Mouse (Mus musculus) CD4-positive helper T cell, adult 2 months (primary cell): ENCODE results near the gene Clint1.

Experiments
- DNase-seq: peaks from one replicate; pipeline ENCODE4 v3.0.0-alpha.2; 2012; ENCODE audit warnings: low read depth, missing footprints, low spot score

The Clint1 gene

DNA sequence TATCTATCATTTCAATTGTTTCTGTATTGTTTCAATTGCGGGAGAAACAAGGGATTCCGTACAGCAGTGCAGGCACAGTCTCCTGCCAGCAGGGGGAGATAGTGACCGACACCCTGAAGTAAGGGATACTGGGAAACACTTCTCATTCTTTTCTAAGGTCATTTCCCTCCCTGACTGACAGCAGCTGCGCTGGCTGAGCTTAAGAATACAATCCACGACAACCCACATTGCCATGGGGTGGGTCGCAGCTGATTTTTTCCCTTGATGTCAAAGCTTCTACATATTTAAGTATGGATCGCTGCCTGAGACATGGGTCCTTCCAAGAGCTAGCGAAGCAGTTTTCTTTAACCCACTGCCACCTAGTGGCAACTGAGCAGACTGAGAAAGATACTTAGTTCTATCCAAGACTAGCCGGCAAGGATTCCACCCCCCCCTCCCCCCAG lies 74.8 kb downstream of the Clint1 start:
- DNase-seq, result peak; percentile 84

DNA sequence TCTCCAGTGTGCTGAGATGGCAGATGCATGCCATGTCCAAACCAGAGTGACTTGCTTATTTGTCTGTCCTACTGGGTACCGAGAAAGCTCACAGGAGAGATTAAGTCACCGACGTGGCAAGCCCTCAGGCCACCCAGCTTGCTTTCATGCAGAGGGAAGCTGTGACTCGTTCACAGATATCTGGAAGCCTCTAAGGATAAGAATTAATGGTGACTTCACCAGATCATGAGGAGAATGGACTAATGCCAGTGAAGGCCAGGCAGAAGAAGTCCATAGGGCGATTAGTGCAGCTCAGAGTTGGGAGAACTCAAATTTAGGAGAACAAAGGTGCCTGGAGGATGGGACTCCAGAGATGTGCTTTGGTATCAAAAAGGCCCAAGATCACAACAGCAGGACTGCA lies 75.6 kb downstream of the Clint1 start:
- no peak for DNase-seq

DNA sequence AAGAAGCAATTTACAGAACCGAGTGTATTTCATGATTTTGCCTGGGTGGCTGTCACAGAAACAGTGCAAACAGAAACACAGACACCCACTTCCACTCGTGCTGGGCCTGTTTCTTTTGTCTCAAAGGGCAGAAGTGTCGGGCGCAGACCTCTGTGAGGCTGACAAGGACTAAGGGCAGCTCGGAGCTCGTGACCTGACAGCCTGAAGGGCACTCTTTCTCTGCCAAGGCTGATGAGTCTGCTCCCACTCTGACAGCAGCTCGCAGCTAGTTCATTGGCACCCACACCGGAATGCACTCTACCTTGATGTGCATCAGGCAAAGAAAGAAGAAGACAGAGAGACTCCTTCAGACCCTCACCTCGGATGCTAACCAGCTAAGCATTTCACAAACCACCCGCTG lies 77.7 kb downstream of the Clint1 start:
- DNase-seq, result no peak

DNA sequence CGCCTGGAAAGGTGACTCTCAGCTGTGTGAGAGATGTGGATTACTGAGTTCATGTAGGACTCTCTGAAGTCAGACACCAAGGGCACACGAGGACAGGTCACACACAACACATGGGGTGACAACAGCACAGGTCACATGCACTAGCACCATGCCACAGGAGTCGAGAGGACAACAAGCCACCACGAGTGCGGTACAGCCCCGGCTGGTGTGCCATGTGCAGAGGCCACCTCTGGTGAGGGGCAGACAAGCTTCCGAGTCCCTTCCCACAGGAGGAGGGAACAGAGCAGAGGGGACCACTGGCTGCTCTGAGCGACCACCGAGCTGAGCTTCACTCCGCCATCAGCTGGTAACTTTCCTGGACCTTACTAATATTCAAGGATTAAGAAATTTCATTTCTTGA lies 80.9 kb downstream of the Clint1 start:
- DNase-seq, result no peak

DNA sequence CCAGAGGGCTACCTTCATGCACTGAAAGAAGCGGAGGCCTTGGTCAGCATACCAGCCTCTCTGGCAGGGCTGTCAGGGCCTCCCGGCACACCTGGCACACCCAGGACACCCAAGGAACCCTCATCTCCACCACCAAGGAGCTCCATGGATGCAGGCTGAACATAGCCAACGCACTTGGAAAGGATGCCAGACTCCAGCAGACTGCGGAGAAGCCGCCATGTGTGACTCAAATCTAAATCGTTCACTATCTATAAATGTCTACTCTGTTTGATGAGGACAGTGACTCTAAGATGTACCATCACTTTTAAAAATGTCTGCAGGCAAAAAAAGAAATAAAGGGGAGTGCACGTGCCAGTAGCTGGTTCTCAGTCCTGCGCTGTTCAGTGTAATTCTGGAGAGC lies 85.6 kb downstream of the Clint1 start:
- DNase-seq, result no peak

DNA sequence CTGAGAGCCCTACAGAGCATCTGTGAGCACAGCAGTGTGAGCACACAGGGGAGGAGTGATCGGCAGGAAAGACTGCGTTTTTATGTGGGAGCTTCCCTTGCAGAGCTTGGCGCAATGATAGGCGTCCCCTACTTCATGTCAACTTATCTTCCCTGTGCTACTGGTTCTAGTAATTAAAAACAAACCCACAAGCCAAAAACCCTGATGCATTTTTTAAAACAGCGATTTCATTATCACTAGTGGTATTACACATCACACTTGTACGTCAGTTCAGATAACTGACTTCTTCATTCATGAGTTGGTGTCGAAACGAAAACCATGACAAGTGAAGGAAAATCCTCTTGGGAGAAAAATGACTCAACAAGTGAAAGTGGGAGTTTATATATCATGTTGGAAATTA lies 87.1 kb downstream of the Clint1 start:
- DNase-seq, result no peak

DNA sequence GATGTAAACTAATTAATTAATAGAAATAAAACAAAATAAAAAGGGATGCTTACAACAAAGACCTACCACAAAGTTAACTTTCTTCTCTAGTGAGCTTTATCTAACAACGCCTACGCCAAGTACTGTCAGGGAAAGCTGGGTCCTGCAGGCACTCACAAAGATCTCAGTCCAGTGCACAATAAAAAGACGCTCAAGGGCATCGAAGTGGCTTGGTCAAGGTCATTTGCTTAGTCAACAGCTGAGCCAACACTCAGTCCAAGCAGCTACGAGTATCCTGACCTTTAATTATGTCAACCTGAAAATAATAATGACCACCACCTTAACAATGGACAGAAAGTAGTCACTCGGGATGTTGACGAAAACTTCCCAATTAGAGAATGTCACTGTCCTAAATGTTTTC lies 90.4 kb downstream of the Clint1 start:
- DNase-seq, result no peak

DNA sequence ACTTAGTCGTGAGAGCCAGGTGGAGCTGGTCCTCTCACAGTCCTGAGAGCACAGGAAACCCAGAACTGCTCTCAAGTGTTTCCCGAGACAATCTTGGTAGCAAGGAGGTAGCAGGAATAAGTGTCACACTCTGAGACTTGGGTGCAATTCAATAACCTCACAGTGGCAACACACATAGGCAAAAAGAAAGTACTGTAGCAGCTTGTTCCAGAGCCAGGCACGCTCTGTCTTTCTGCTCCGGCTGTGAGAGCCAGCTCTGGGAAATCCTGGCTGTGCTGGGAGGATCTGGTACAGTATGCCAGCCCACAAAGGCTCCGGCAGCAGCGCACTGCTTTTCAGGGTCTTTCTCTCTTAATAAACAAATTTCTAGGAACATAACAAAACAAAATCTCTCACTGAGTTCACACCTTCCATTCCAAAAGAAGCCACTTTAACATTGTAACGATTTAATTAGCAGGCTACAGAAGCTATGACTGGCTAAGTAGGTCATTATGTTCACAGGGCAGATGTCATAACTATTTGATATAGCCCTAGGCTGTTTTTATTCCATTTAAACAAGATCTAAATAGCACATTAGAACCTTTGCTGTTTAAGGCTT lies 91.4 kb downstream of the Clint1 start:
- no peak for DNase-seq

DNA sequence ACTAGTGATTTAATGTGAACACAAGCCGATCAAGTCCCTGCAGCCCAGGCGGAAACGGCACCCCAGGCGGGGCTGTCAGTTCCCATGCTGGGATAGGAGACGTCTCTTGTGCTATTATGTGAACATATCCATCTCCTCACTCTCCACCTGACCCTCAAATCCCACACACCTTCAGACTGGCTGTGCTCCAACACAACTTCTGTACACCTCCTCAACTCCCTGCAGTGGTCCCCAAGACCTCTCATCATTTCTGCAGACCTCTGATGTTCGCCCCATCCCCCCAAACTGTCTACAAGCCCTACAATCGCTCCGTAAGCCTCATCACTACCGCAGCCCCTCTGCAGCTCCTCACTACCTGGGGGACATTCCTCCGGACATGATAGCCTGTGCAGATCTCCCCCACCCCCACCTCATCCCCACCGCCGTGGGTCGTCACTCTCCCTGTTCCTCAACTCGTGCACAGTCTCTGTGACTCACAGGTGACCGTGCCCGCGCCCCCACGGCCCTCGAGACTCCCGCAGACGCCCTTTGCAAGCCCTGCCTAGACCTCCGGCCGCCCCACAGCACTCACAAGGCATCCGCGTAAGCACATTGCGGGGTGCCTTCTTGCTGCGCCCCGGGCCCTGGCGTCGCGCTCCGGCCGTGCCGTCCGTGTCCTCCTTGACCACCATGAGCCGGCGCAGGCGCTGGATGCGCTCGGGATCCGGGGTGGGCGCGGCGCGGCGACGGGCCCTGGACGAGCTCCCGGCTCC lies 92.2 kb downstream of the Clint1 start:
- peak; percentile 29 for DNase-seq

DNA sequence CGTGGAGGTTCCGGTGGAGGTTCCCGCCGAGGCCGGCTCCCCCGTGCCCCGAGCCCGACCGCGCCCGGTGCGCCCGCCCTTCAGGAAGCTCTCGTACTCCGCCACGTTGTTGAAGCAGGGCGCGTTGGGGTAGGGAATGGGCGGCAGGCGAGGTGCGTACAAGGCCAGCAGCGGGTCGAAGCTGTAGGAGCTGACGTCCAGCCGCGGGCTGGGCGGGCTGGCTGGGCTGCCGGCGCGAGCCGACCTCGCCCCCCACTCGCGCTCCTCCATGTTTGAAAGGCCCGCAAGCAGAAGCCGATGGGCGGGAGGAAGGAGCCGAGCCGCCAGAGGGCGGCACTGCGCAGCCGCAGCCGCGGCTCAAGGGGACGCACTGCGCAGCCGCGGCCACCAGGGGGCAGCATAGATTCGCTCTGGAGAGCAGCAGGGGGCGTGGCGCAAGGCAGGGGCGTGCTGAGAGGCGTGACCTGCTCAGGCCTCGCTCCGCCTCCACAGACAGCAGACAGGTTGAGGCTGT lies 92.8 kb downstream of the Clint1 start, which contains the start of gene Lsm11:
Gene Lsm11, minus strand, starts transcription at position 293 of the 514 bp plus-strand sequence.
- DNase-seq, result peak; percentile 95

DNA sequence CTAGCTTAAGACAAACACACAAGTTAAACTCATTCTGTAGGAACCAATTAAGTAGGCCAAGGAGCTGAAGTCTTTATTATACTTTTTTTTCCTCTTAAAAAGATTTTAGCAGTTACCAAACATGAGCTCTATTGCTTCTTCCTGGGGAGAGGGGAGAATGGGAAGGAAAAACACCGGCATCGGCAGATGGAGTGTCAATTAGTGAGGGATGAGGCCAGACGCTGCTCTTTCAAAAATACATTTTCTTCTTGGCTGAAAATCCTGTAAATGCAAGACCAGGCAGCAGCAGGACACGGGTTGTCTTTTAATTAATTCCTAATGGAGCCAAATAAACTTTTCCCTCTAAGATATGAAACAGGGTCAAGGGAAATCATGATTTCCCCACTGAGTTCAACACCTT lies 94.9 kb downstream of the Clint1 start:
- no peak for DNase-seq

DNA sequence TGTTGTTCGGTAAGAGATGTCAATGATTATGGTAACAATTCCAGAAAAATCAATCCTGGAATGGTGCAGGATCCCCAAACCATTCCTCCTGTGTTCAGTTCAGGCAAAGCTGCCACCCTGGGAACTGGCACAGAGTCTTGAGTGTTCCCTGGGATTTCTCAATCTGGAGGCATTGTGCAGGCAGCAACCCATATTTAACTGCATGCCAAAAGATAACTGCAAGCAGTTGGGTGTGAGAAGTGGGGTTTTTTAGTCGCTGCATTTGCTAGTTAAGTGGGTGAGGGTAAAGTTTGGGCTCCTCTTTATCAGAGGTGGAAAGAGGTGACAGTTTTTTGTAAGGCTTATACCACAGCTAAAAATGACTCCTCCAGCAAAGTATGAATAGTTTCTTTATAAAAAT lies 95.6 kb downstream of the Clint1 start:
- no peak for DNase-seq

DNA sequence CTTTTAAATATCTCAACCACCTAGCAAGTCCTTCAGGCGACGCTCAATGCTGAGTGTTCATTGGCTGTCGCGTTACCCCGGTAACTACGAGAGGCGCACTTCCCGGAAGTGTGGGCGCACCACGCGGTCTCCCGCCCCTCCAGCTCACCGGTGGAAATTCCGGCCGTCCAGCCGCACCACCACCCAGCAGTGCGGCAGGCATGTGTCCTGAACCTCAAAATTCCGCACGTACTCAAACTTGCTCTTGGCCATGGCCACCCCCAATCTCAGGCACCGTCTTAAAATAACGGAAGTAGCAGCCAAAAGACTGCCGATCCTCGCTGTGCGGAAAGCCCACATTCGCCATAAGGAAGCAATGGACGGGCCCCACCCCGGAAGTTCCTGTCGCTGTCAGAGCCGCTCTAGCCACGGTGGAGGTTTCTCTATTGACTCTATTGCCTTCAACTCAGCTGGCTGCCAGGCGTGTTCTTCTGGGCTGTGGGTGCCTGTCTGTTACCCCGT lies 103.3 kb downstream of the Clint1 start, which contains the start of gene Thg1l:
Gene Thg1l, minus strand, starts transcription at position 368 of the 501 bp plus-strand sequence.
- peak; percentile 96 for DNase-seq

DNA sequence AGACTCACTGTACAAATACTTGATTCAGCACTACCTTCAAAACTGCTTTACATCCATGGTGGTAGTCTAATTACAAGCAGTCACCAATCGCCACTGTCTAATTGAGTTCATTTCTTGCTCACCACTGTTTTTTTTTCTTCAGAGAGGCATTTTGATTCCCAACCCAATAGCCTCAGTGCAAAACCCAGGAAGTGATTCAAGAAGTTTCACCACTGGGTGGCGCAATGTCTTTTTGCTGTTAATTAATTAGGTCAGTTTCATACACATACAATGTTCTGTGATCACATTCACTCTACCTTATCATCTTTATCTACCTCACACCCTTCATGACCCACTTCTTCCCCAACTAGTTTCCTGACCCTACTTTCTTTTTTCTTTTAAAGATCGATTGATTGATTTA lies 107.7 kb downstream of the Clint1 start:
- peak; percentile 72 for DNase-seq

DNA sequence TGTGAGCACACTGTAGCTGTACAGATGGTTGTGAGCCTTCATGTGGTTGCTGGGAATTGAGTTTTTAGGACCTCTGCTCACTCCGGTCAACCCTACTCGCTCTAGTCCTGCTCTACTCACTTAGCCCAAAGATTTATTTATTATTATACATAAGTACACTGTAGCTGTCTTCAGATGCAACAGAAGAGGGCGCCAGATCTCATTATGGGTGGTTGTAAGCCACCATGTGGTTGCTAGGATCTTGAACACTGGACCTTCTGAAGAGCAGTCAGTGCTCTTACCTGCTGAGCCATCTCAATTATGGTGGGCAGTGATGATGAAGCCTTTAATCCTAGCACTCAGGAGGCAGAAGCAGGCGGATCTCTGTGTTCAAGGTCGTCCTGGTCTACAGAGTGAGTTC lies 108.2 kb downstream of the Clint1 start:
- DNase-seq, result peak; percentile 50
